Mouse (Mus musculus) heart, adult 2 months (tissue): ENCODE results near the gene Natd1.

Experiments used
- CTCF ChIP-seq: fragments of 200-600 bp; IDR thresholded peaks from 2 replicates; pipeline ENCODE4 v1.8.1; 2022; ENCODE audit warnings: antibody characterized with exemption, mild to moderate bottlenecking, moderate library complexity
- EP300 ChIP-seq: fragments of 200-500 bp; IDR thresholded peaks from 2 replicates; pipeline ENCODE4 v1.6.1; 2011; ENCODE audit warnings: low read depth, low read length, control low read depth; ENCODE audit not compliant: insufficient read depth

- TF ChIP-seq CTCF: no peak
- TF ChIP-seq EP300: 0 out of 2 replicates have a peak, but pooled peaks have one; percentile 49
Measured at GRCm38 (mm10) chr11:60954255-60955104, 39.9 kb upstream of the Natd1 start.
